Mouse (Mus musculus) liver, embryonic 11.5 days (tissue): ENCODE measurements around the gene Srsf1. TPM values are rescaled to one million over a fixed set of nuclear protein-coding genes. Genes with fewer than 3 reads are reported as not detected.
A peak's percentile ranks its signal among the peaks of the same experiment; 100 is the strongest.

Source experiments
- ATAC-seq: fragments of 200-750 bp; cut with Nextera tagmentation; replicated peaks from 2 replicates; pipeline ENCODE4 v1.8.0; 2017; ENCODE audit warnings: moderate number of reproducible peaks, mild to moderate bottlenecking, moderate TSS enrichment, moderate library complexity; ENCODE audit not compliant: low FRiP score
- DNase-seq: peaks from one replicate; pipeline ENCODE4 v3.0.0-alpha.2; 2017; ENCODE audit warnings: low spot score
- H3K27ac ChIP-seq: fragments of 300-500 bp; sonication (generic); 2 replicates; pipeline ENCODE4 v1.5.1; 2014; ENCODE audit warnings: mild to moderate bottlenecking, low read depth, low read length, control low read depth
- H3K27me3 ChIP-seq: fragments of 300-500 bp; sonication (generic); replicated peaks from 2 replicates; pipeline ENCODE4 v1.6.1; 2014; ENCODE audit warnings: low read length, mixed read lengths; ENCODE audit not compliant: control insufficient read depth, insufficient read depth
- H3K36me3 ChIP-seq: fragments of 300-500 bp; sonication (generic); 2 replicates; pipeline ENCODE4 v1.6.1; 2014; ENCODE audit warnings: mild to moderate bottlenecking, low read length, moderate library complexity, mixed read lengths; ENCODE audit not compliant: control insufficient read depth, insufficient read depth
- H3K4me1 ChIP-seq: fragments of 300-500 bp; sonication (generic); replicated peaks from 2 replicates; pipeline ENCODE4 v1.6.1; 2014; ENCODE audit warnings: low read length, mixed read lengths; ENCODE audit not compliant: control insufficient read depth, insufficient read depth
- H3K4me2 ChIP-seq: fragments of 300-500 bp; sonication (generic); 2 replicates; pipeline ENCODE4 v1.6.1; 2014; ENCODE audit warnings: mild to moderate bottlenecking, control low read depth, moderate library complexity
- H3K4me3 ChIP-seq: fragments of 300-500 bp; sonication (generic); 2 replicates; pipeline ENCODE4 v1.5.1; 2014; ENCODE audit warnings: low read depth, low read length, control low read depth
- H3K9ac ChIP-seq: fragments of 300-500 bp; sonication (generic); 2 replicates; pipeline ENCODE4 v1.6.1; 2014; ENCODE audit warnings: low read depth, low read length, control low read depth
- H3K9me3 ChIP-seq: fragments of 300-500 bp; sonication (generic); 2 replicates; pipeline ENCODE4 v1.6.1; 2016; ENCODE audit warnings: low read length, inconsistent platforms, mixed read lengths; ENCODE audit not compliant: control insufficient read depth
- WGBS: fragments of 180-500 bp; shearing (Covaris S2); extraction: QIAGEN DNeasy Blood & Tissue Kit; methylation state at CpG from one replicate; pipeline ENCODE4 v1.1.7; 2014; 5-methylcytosine and 5-hydroxymethylcytosine counted together
- polyA plus RNA-seq: library from polyadenylated mRNA; unstranded; fragments of >200 nt; fragmentation: Nextera tagmentation; extraction: Ambion mirVana; gene quantifications from 2 replicates; pipeline ENCODE4 v1.2.1, GENCODE M21; 2014

The Srsf1 gene
- polyA plus RNA-seq, 1 experiment from 2014 or later: 323 TPM

GRCm38 (mm10) chr11:88070392-88070791 lies 23.2 kb downstream of the Srsf1 start:
- Histone ChIP-seq H3K27me3 (no peaks in the 10 kb centered on the region), H3K4me3 (no peak overlapping the region), H3K4me2 (peak overlapping the region; percentile 92), H3K36me3 (peaks cover 4% of the 10 kb centered on the region), H3K4me1 (peaks cover 21% of the 10 kb centered on the region), H3K27ac (no peak overlapping the region), H3K9ac (no peak overlapping the region), H3K9me3 (no peaks in the 10 kb centered on the region)
- 46% methylated on average over 4 of the region's 4 CpGs for WGBS
- ATAC-seq (no peak), DNase-seq (no peak)

- Histone ChIP-seq H3K9ac (no peak overlapping the region), H3K36me3 (peaks cover 4% of the 10 kb centered on the region), H3K27ac (no peak overlapping the region), H3K4me3 (no peak overlapping the region), H3K4me2 (peak overlapping the region; percentile 28; the same call in 1 of the 2 replicates), H3K9me3 (no peaks in the 10 kb centered on the region), H3K27me3 (no peaks in the 10 kb centered on the region), H3K4me1 (peaks cover 21% of the 10 kb centered on the region)
- no peak for ATAC-seq
- 70% methylated on average over 5 of the region's 5 CpGs for WGBS
- DNase-seq: no peak
Measured at GRCm38 (mm10) chr11:88071113-88071512, 23.9 kb downstream of the Srsf1 start.

GRCm38 (mm10) chr11:88073343-88073875 lies 26.2 kb downstream of the Srsf1 start:
- ATAC-seq: no peak
- no peaks in the 10 kb centered on the region for H3K9me3 ChIP-seq
- 76% methylated on average over 14 of the region's 14 CpGs for WGBS

GRCm38 (mm10) chr11:88075701-88076100 lies 28.5 kb downstream of the Srsf1 start:
- H3K9ac ChIP-seq: no peak overlapping the region
- H3K4me3 ChIP-seq: no peak overlapping the region
- H3K27ac ChIP-seq: no peak overlapping the region
- peaks cover 30% of the 10 kb centered on the region for H3K36me3 ChIP-seq
- H3K4me1 ChIP-seq: peaks cover 10% of the 10 kb centered on the region
- DNase-seq: no peak
- H3K9me3 ChIP-seq: no peaks in the 10 kb centered on the region
- no peaks in the 10 kb centered on the region for H3K27me3 ChIP-seq
- 67% methylated on average over 1 of the region's 1 CpGs for WGBS
- H3K4me2 ChIP-seq: no peak overlapping the region
- no peak for ATAC-seq

More at GRCm38 (mm10) chr11:88073343-88073875, 26.2 kb downstream of the Srsf1 start:
- peaks cover 12% of the 10 kb centered on the region for H3K36me3 ChIP-seq
- no peaks in the 10 kb centered on the region for H3K27me3 ChIP-seq
- H3K27ac ChIP-seq: no peak overlapping the region
- no peak overlapping the region for H3K4me3 ChIP-seq
- no peak overlapping the region for H3K4me2 ChIP-seq
- peaks cover 18% of the 10 kb centered on the region for H3K4me1 ChIP-seq
- no peak overlapping the region for H3K9ac ChIP-seq
- DNase-seq: no peak

GRCm38 (mm10) chr11:88076394-88076793 lies 29.2 kb downstream of the Srsf1 start:
- H3K4me1 ChIP-seq: peaks cover 6% of the 10 kb centered on the region; the same call in 1 of the 2 replicates
- no peak overlapping the region for H3K27ac ChIP-seq
- no peaks in the 10 kb centered on the region for H3K9me3 ChIP-seq
- 82% methylated on average over 1 of the region's 1 CpGs for WGBS
- H3K9ac ChIP-seq: no peak overlapping the region
- no peak for ATAC-seq
- DNase-seq: no peak
- H3K27me3 ChIP-seq: no peaks in the 10 kb centered on the region
- no peak overlapping the region for H3K4me2 ChIP-seq
- peaks cover 37% of the 10 kb centered on the region for H3K36me3 ChIP-seq
- H3K4me3 ChIP-seq: no peak overlapping the region

- no peaks in the 10 kb centered on the region; the same call in 1 of the 2 replicates for H3K4me1 ChIP-seq
- no peak overlapping the region for H3K27ac ChIP-seq
- H3K9ac ChIP-seq: no peak overlapping the region
- ATAC-seq (no peak), DNase-seq (no peak)
- H3K36me3 ChIP-seq: peaks cover 30% of the 10 kb centered on the region
- WGBS: 41% methylated on average over 6 of the region's 6 CpGs
- no peaks in the 10 kb centered on the region for H3K9me3 ChIP-seq
- H3K4me2 ChIP-seq: no peak overlapping the region
- H3K27me3 ChIP-seq: no peaks in the 10 kb centered on the region
- no peak overlapping the region for H3K4me3 ChIP-seq
Measured at GRCm38 (mm10) chr11:88083699-88084098, 36.5 kb downstream of the Srsf1 start.

GRCm38 (mm10) chr11:88086737-88087627 lies 39.8 kb downstream of the Srsf1 start:
- no peaks in the 10 kb centered on the region; the same call in 1 of the 2 replicates for H3K4me1 ChIP-seq
- H3K27ac ChIP-seq: no peak overlapping the region
- 0 out of 2 replicates have a peak overlapping the region, but pooled peaks have one; percentile 37 for H3K9ac ChIP-seq
- peaks cover 4% of the 10 kb centered on the region; the same call in 1 of the 2 replicates for H3K36me3 ChIP-seq
- peak overlapping the region; percentile 34 for H3K4me3 ChIP-seq
- H3K27me3 ChIP-seq: no peaks in the 10 kb centered on the region
- H3K4me2 ChIP-seq: peak overlapping the region; percentile 65
- H3K9me3 ChIP-seq: no peaks in the 10 kb centered on the region
- 9% methylated on average over 25 of the region's 25 CpGs for WGBS
- ATAC-seq (peak; percentile 93), DNase-seq (peak; percentile 82)

- WGBS: 52% methylated on average over 5 of the region's 5 CpGs
- DNase-seq (no peak), ATAC-seq (no peak)
- Histone ChIP-seq H3K36me3 (no peaks in the 10 kb centered on the region), H3K9me3 (no peaks in the 10 kb centered on the region), H3K9ac (no peak overlapping the region), H3K4me1 (no peaks in the 10 kb centered on the region; the same call in 1 of the 2 replicates), H3K27ac (no peak overlapping the region), H3K4me3 (no peak overlapping the region), H3K4me2 (no peak overlapping the region), H3K27me3 (no peaks in the 10 kb centered on the region)
Measured at GRCm38 (mm10) chr11:88089150-88089549, 42.0 kb downstream of the Srsf1 start.
